Comparison of ENCODE assay signal across 16 mouse cellular contexts in genomic region chr1:153224331-153224730, GRCm38 (mm10). TPM values are rescaled to one million over a fixed set of nuclear protein-coding genes. Genes with fewer than 3 reads are reported as not detected.
DNase-seq lines count a peak whose midpoint lies in the region; ATAC-seq and TF ChIP-seq lines count a peak whose summit lies in the region.
"Had no signal": no experiment of that assay in that cellular context is flagged by ENCODE, and none has a peak within 500 bp of the region (broad histone marks: within the 10 kb centered on the region; RNA-seq: fewer than 3 reads in every experiment).

No protein-coding gene starts in this region.

- intact Hi-C loops in gastrocnemius, adult 2 months (cut with DNase I): no loop called here

- peak overlapping the region; percentile 87 for H3K27ac ChIP-seq in gastrocnemius, adult 2 months
- H3K27ac ChIP-seq in kidney, embryonic 15.5 days: peak overlapping the region; percentile 18; the same call in 1 of the 2 replicates
- no peak overlapping the region for H3K27ac ChIP-seq in midbrain, embryonic 14.5 days (replicated peaks; ENCODE audit: low read depth, low read length)
- H3K27ac ChIP-seq in midbrain, embryonic 15.5 days: no peak overlapping the region
- H3K27ac ChIP-seq: intestine, embryonic 15.5 days; limb, embryonic 13.5 days; midbrain, embryonic 13.5 days; neural tube, embryonic 13.5 days had no signal

- peaks cover 100% of the 10 kb centered on the region for H3K36me3 ChIP-seq in kidney, embryonic 15.5 days
- peaks cover 57% of the 10 kb centered on the region for H3K36me3 ChIP-seq in midbrain, embryonic 14.5 days (ENCODE audit: control insufficient read depth, insufficient read depth, low read length)
- peaks cover 31% of the 10 kb centered on the region for H3K36me3 ChIP-seq in midbrain, embryonic 15.5 days (replicated peaks)

- no peaks in the 10 kb centered on the region for H3K27me3 ChIP-seq in kidney, embryonic 15.5 days
- H3K27me3 ChIP-seq in midbrain, embryonic 14.5 days (ENCODE audit: control insufficient read depth, insufficient read depth, low read length): no peaks in the 10 kb centered on the region
- no peaks in the 10 kb centered on the region for H3K27me3 ChIP-seq in midbrain, embryonic 15.5 days (replicated peaks)
- H3K27me3 ChIP-seq: intestine, embryonic 15.5 days; limb, embryonic 13.5 days; midbrain, embryonic 13.5 days; neural tube, embryonic 13.5 days had no signal

- no peak for TF ChIP-seq CTCF in gastrocnemius, adult 2 months (IDR thresholded peaks at IDR 0.05)

- no peak overlapping the region for H3K9ac ChIP-seq in kidney, embryonic 15.5 days
- no peak overlapping the region for H3K9ac ChIP-seq in midbrain, embryonic 14.5 days (replicated peaks; ENCODE audit: low read length)
- H3K9ac ChIP-seq in midbrain, embryonic 15.5 days: no peak overlapping the region
- H3K9ac ChIP-seq: intestine, embryonic 15.5 days; limb, embryonic 13.5 days; midbrain, embryonic 13.5 days; neural tube, embryonic 13.5 days had no signal

- no peaks in the 10 kb centered on the region for H3K9me3 ChIP-seq in kidney, embryonic 15.5 days (replicated peaks)
- no peaks in the 10 kb centered on the region for H3K9me3 ChIP-seq in midbrain, embryonic 14.5 days (ENCODE audit: control insufficient read depth, low read length)
- no peaks in the 10 kb centered on the region for H3K9me3 ChIP-seq in midbrain, embryonic 15.5 days
- H3K9me3 ChIP-seq: intestine, embryonic 15.5 days; limb, embryonic 13.5 days; midbrain, embryonic 13.5 days; neural tube, embryonic 13.5 days had no signal

- ATAC-seq in kidney, embryonic 15.5 days (replicated peaks; ENCODE audit: low FRiP score): no peak
- ATAC-seq in midbrain, embryonic 14.5 days (ENCODE audit: low FRiP score, low TSS enrichment): no peak
- ATAC-seq in midbrain, embryonic 15.5 days (replicated peaks): no peak
- ATAC-seq in frontal cortex, adult (ENCODE audit: low TSS enrichment): no peak
- ATAC-seq: intestine, embryonic 15.5 days; midbrain, embryonic 13.5 days had no signal

- H3K4me3 ChIP-seq in gastrocnemius, adult 2 months: no peak overlapping the region
- H3K4me3 ChIP-seq in kidney, embryonic 15.5 days (replicated peaks): no peak overlapping the region
- no peak overlapping the region for H3K4me3 ChIP-seq in midbrain, embryonic 14.5 days (replicated peaks; ENCODE audit: low read depth, low read length)
- no peak overlapping the region for H3K4me3 ChIP-seq in midbrain, embryonic 15.5 days
- H3K4me3 ChIP-seq: intestine, embryonic 15.5 days; limb, embryonic 13.5 days; midbrain, embryonic 13.5 days; neural tube, embryonic 13.5 days had no signal

- DNase-seq in gastrocnemius, adult 2 months: no peak
- DNase-seq in gastrocnemius, postnatal 25 days: no peak
- DNase-seq in kidney, adult 8-10 months: no peak
- DNase-seq in midbrain, embryonic 14.5 days: peak; percentile 10
- DNase-seq in urinary bladder, postnatal 25 days (ENCODE audit: low spot score): no peak
- DNase-seq: adrenal gland, adult 8-10 months; layer of hippocampus, postnatal 36 days had no signal

- H3K4me2 ChIP-seq in kidney, embryonic 15.5 days: no peak overlapping the region
- no peak overlapping the region for H3K4me2 ChIP-seq in midbrain, embryonic 14.5 days (ENCODE audit: low read length)
- no peak overlapping the region for H3K4me2 ChIP-seq in midbrain, embryonic 15.5 days
- H3K4me2 ChIP-seq: intestine, embryonic 15.5 days; limb, embryonic 13.5 days; midbrain, embryonic 13.5 days; neural tube, embryonic 13.5 days had no signal

- 56% methylated on average over 5 of the region's 5 CpGs for WGBS in kidney, embryonic 15.5 days
- WGBS in midbrain, embryonic 14.5 days: 86% methylated on average over 5 of the region's 5 CpGs
- WGBS in midbrain, embryonic 15.5 days: 77% methylated on average over 5 of the region's 5 CpGs

- H3K4me1 ChIP-seq in kidney, embryonic 15.5 days: no peaks in the 10 kb centered on the region
- H3K4me1 ChIP-seq in midbrain, embryonic 14.5 days (ENCODE audit: control insufficient read depth, insufficient read depth, low read length): no peaks in the 10 kb centered on the region
- H3K4me1 ChIP-seq in midbrain, embryonic 15.5 days: no peaks in the 10 kb centered on the region
- H3K4me1 ChIP-seq: intestine, embryonic 15.5 days; limb, embryonic 13.5 days; midbrain, embryonic 13.5 days had no signal

RNA-seq across cellular contexts. Expression of gene Lamc2, which starts 38.1 kb away (rescaled TPM):
- total RNA-seq in gastrocnemius, adult 2 months (2021): 1 to 10 TPM; 3.8 to 4.4 TPM
- total RNA-seq in gastrocnemius, postnatal 25 days (2021): 1 to 10 TPM; 5.0 to 6.1 TPM
- polyA plus RNA-seq in kidney, embryonic 15.5 days (2015; fragmentation: Nextera tagmentation; extraction: Ambion mirVana): 42.3 and 43.8 TPM in 2 replicates
- 1.3 and 2.3 TPM in 2 replicates for polyA plus RNA-seq in midbrain, embryonic 14.5 days (2014; fragmentation: Nextera tagmentation; extraction: Ambion mirVana)
- 1.9 TPM in 2 replicates for polyA plus RNA-seq in midbrain, embryonic 15.5 days (2015; fragmentation: Nextera tagmentation; extraction: Ambion mirVana)
- total RNA-seq: common myeloid progenitor, adult 5-6 weeks; granulocyte monocyte progenitor cell, adult 5-6 weeks had no signal

Comparison
In these comparisons a context has a peak if more than half of its experiments do, and no peak if none do; other contexts are left out.
1. H3K27ac ChIP-seq: peak in gastrocnemius, adult 2 months (single experiment) and kidney, embryonic 15.5 days (single experiment); none in midbrain, embryonic 14.5 days (single experiment) and midbrain, embryonic 15.5 days (single experiment).
2. RNA of gene Lamc2, which starts 38.1 kb away (polyA plus RNA-seq): 42.3 to 43.8 TPM in kidney, embryonic 15.5 days; 1.9 TPM in midbrain, embryonic 15.5 days and 1.3 to 2.3 TPM in midbrain, embryonic 14.5 days; every median in the first group is over 10 times any median in the second.